Mouse (Mus musculus) T-helper 17 cell (primary cell): ENCODE data around the gene Acadl.

Experiments used
- in situ Hi-C, 2 experiments: fragments of 300-600 bp; cut with MboI, MseI; formaldehyde crosslinking; loops; 1 replicate in 1 of 2; 2 replicates in 1 of 2; pipeline ENCODE4 v1.15.1; 2025; ENCODE audit warnings: high pct_unique_total_duplicates in 2 of 2

Acadl gene

DNA sequence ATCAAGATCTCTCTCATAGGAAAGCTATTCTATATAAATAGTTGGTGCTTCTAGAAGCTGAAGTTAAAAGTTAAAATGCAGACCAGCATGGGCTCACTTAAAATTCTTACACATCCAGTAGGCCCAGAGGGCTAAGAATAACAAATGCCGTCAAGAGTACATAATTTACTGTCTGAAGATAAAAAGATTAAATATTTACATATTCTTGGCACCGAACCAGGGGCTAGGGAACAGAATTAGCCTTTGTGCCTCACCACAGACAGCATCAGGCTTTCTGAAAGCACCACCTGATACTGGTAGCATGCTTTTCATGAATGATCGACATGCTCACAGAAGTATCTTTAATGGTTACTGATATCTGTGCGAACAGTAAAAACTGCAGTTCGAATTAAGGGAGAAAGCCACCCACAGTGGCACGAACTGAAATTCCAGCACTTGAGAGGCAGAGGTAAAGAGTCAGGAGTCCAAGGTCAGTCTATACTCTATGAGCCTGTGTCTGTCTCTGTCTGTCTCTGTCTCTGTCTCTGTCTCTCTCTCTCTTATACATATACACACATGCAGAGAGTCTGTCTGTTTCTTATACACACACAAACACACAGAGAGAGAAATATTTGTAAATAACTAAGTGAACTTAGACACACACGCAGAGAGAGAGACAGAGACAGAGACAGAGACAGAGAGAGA, 23.2 kb downstream of the Acadl start:
- in situ Hi-C loops, result loop anchor here in 1 of 2 experiments (25.0 kb wide), 1 partner anchor 728 kb away; no protein-coding TSS in a partner anchor

DNA sequence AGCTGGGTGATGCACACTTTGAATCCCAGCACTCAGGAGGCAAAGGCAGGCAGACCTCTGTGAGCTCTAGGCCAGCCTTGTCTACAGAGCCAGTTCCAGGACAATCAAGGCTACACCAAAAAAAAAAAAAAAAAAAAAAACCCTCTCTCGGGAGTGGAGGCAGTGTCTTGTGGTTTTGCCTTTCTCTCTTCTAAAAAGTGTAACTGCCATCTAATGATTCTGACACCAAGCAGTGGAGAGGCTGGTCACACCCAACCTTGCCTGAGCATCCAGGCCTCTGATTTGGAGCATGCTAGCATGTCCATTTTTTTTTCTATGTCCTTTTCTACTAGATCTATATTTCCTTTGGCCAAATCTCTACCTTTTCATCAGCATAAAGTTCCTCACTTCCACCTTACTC, 23.9 kb downstream of the Acadl start:
- in situ Hi-C loops, result loop anchor here in 1 of 2 experiments (25.0 kb wide), 1 partner anchor 727 kb away; no protein-coding TSS in a partner anchor

DNA sequence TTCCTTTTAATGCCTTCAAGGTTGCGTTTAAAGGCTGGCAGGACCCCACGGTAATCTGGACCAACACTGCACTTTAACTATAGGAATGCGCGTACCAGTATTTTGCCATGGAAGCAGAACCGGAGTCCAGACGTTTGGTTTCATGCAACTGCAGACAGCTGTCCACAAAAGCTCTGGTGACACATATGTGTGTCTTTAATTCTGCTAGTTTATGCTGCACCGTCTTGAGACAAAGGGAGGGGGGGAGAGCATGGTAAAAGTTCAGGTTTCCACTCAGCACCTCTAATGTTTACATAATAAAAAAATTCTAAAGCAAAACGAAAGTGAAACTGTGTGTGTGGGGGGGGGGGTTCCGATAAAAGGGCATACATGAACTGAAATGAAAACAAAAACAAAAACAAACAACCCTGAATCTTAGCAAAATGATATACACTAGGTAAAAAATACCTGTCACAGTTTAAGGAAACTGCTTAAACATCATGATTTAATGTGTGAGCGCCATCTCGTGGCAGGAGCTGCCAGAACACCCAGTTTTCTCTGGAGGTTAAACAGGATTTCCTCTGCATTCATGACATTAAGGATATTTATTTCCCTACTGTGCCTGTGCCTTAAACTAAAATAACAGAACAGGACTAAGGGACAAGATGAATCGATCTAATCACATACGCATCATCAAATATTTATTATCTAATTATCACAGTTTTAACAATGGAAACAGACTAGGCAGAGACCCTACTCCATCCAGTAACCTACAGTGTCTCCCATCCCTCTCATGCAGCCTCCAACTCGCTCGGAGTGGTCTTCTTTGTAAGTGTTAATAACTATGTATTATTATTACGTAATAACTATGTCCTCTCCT, 24.7 kb downstream of the Acadl start:
- in situ Hi-C loops, result loop anchor here in 1 of 2 experiments (25.0 kb wide), 1 partner anchor 726 kb away; no protein-coding TSS in a partner anchor

DNA sequence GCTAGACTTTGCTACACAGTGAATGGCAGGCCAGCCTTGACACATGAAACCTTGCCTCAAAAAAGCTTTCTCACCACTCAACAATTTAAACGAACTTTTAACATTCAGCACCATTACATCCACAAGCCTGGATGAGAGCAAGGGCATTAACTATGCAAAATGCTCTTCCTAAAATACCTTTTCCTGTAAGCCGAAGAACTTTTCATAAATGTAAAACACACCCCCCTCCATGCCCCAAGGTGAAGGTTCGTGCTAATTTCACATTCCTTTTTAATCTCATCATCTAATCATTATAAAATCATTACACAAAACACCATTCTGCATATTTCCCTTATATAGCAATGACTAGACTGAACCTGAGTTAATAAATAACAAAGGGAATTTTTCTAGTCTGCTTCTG, 25.9 kb downstream of the Acadl start:
- in situ Hi-C loops, result loop anchor here in 1 of 2 experiments (25.0 kb wide), 1 partner anchor 725 kb away; no protein-coding TSS in a partner anchor

DNA sequence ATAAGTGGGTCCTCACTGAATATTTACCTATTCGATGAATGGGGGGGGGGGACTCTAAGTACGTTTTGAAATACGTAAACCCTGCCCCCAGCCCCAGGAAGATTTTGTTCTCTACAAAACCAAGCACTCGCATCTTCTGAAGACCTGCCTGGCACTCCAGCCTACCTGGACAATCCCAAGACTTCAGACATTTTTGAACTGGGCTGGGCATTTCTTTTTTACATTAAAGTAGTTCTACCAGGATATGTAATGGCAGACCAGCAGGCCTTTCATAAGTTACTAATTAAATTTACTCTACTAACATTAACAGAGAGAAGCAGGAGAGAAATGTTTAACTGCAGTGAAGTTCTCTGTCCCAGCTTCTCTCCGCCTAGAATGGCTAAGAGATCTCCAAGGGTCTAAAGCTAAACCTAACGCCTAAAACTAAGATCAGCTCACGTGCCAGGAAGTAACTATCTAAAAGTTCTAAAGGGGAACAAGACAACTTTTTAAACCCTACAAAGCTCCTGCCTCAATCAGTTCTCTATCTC, 30.4 kb downstream of the Acadl start:
- in situ Hi-C loops, result loop anchor here in 1 of 2 experiments (25.0 kb wide), 1 partner anchor 720 kb away; no protein-coding TSS in a partner anchor

DNA sequence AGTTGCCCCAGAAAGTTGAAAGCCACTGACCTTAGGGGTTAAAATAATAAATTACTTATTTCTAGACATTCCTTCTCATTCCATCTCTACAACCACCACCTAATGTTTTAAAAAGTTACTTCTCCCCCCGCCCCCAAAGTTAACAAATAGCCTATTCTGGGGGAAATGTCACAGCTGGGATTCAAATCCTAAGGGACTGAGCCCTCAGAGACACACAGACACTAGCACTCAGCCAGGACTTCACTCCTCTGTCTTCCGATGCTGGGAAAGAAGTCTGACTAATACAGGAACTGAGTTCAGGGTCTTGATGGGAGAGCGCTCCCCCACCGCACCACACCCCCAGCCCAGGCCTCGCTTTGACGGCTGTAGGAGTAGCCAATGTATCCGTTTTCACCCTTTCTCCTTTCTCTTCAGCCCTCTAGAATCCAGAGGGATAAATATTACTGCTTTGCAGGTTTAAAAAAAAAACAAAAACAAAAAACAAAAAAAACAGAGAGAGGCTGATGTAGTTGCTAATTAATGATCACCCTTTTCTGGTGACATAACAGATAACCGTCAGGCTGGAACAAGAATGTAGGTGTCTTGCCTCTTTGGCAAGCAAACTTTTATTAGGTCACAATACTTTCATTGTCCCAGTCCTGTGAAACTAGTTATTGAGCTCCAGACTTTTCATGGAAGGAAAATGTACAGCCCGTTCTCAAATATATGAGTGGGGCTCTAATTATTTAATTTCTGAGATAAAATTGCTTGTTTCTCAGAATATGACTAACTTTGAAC, 31.1 kb downstream of the Acadl start:
- in situ Hi-C loops, result loop anchor here in 1 of 2 experiments (25.0 kb wide), 1 partner anchor 720 kb away; no protein-coding TSS in a partner anchor

DNA sequence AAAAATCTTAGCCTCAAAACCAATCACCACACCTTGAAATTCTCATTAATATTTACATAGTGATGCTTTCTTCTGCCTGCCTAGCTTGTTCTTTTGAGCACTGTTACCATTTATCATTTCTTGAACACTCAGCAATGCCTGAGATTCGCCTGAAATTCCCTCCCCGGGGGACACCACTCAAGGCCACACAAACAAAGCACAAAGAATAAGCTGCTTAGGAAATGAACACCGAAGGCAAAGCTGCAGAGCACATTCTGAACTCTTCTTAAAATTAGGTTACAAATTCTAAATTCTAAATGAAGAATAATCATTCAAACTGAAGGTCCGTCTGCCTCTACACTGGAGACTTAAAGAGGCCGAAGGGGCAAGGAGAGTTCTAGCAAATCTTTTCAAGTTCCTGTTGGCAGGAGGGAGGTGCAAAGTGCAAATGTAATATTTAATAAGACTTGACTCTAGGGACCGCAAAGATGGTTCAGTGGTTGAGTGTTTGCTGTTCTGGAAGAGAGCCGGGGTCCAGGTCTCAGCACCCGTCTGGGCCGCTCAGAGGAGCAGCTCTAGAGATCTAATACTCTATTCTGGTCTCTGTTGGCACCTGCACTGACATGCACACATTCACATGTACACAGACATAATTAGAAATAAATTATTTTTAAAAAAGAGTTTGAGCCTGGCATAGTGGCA, 33.5 kb downstream of the Acadl start:
- in situ Hi-C loops, result loop anchor here (10.0 to 25.0 kb wide), 2 partner anchors 717 to 1225 kb away; no protein-coding TSS in a partner anchor

DNA sequence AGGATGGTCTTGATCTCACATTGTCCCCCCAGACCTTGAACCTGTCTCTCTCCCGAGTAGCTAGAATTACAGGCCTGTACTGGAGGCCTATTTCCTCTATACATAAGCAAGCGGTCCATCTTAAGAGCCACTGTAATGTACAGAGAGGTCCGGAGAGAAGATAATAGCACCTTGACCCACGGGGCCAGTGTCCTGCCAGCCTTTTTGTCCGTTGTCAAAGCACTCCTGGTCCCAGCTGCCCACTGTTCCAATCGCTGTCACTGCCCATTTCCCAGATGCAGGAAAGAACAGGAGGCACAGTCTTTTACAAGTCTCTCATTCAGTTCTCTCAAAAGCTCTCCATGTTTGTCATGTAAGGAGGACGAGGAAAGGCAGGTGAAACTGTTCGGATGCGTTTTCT, 41.1 kb downstream of the Acadl start:
- in situ Hi-C loops, result loop anchor here in 1 of 2 experiments (10.0 kb wide), 1 partner anchor 1233 kb away; no protein-coding TSS in a partner anchor

DNA sequence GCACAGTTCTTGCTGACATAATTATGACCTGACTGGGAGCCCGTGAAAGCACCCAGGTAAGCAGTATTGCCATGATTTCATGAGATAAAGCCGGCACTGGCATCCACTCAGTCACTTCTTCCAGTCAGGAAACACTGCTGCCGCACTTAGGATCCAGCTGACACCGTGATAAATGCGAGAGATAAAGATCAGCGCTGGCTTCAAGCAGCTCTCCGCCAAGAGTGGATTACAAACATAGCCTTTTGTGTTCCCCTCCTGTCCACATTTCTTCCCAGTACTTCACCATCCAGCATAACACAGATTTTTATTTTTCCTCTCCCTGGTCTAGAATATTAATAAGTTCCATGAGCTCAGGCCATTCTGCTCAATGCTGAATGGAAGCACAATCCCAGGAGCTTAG, 42.8 kb downstream of the Acadl start:
- in situ Hi-C loops, result loop anchor here in 1 of 2 experiments (10.0 kb wide), 1 partner anchor 1235 kb away; no protein-coding TSS in a partner anchor

DNA sequence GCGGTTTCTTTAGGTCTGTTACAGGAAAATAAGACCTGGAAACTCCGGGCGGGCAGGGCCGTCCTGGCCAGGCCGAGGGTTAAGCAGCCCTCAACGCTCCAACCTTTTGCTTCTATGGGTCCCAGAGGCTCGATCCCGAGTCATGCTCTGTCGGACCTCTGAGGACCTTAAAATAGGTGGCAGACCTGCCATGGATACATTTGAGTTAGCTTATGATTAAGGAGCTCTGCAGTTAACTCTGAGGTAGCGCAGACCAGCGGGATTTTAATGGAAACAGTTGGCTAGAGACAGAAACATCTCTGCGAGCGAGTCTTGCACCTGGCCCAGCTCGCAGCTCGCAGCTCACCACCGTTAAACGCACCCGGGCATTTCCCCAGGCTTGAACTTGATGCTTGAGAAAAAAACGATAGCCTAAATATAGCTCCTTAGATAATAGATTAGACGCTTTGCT, 45.2 kb downstream of the Acadl start:
- in situ Hi-C loops, result loop anchor here in 1 of 2 experiments (10.0 kb wide), 1 partner anchor 567 kb away; no protein-coding TSS in a partner anchor

DNA sequence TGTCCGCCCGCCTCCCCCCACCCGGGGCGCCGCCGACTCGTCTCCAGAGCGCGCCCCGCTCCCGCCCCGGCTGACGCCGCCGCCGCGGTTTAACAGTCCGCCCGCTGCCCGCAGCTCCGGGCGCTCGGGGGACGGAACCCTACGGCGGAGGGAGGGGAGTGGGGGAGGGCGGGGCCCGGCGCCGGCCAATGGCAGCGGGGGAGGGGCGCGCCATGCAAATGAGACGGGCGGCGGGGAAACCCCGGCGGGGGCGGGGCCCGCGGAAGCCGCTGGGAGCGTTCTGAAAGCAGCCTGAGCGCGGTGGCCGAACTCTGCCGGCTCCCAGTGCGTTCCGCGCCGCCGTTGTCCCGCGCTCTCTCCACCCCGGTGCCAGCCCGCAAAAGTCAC, 45.6 kb downstream of the Acadl start, which contains the start of gene Kansl1l:
Kansl1l (minus strand) TSS at position 110 of the 387 bp plus-strand sequence.
- in situ Hi-C loops, result loop anchor here in 1 of 2 experiments (10.0 kb wide), 1 partner anchor 567 kb away; no protein-coding TSS in a partner anchor

DNA sequence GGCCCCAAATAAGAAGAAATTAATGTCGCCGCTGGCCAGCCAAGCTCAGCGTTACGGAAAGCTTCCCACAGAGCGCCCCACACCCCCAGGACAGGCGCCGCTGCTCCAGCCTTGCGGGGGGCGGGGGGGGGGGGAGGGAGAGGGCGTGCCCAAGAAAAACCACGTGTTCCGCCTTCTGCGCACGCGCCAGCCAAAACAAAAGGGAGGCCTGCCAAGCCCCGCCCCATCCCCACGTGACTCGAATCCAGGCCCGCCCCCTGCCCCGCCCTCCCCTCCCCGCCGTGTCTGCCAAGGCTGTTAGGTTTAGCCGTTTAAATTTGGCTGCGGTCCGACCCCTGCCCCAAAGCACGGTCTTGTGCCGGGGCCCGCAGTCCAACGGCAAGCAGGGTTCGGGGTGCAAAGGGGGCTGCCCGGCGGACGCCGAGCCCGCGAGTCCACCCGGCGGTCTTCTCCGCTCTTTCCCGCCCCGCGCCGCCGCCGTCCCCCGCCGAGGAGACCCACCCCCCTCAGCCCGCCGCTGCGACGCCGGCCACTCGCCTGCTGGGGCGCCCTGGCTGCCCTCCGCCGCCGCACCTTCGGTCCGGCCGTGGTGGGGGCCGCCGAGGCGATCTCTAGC, 46.1 kb downstream of the Acadl start:
- in situ Hi-C loops, result loop anchor here in 1 of 2 experiments (10.0 kb wide), 1 partner anchor 568 kb away; no protein-coding TSS in a partner anchor

DNA sequence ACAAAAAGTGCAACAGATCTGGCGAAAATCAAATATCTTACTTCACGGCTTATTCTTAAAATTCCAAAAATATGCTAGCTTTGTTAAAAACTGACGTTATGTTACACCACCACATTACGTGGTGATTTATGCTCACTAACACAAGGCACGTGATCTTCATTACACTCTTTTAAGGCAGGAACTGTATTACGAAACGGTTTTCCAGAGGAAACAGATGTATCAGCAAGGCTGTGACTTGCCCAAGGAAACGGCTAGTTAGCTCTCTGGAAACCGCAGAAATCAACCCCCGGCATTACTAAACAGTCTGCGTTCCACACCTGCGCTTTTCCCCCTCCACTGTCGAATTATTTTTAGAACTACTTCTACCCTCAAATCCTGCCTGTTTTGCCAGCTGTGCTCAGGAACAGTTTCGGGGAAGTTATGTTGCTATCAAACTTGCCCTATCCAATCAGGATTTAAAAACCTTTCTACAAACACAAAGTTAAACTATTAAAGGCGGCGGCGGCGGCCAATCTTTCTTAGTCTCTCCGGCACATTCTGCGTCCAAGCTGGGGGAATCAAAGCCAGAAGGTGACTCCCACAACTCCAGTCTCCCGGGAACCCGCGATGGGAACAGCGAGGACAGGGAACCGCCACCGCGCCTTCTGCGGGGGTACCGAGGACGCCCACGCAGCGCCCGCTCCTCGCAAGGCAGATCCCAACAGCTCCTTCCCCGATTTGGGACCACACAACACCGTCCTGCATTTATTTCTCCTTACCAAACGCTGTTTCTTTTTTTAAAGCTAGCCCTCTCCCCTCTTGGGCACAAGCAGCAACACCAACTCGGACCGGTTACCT, 46.9 kb downstream of the Acadl start:
- in situ Hi-C loops, result loop anchor here in 1 of 2 experiments (10.0 kb wide), 1 partner anchor 569 kb away; no protein-coding TSS in a partner anchor

DNA sequence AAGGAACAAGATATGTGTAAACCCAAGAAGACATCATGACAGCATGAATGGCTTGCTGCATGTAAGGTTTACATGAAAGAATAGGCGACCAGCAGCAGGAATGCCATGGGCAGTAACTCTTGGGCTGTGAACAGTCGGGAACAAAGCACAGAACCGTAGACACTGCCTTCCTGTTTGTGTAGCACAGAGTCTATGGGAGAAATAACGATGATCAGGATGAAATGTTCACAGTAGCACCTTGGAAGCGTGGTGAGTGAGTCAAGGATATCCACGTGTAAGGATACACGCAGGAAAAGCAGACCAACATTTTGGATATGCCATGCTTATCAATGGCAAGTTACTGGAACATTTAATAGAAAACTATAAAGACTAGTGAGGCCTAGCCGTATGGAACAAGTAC, 48.3 kb downstream of the Acadl start:
- in situ Hi-C loops, result loop anchor here in 1 of 2 experiments (10.0 kb wide), 1 partner anchor 570 kb away; no protein-coding TSS in a partner anchor

DNA sequence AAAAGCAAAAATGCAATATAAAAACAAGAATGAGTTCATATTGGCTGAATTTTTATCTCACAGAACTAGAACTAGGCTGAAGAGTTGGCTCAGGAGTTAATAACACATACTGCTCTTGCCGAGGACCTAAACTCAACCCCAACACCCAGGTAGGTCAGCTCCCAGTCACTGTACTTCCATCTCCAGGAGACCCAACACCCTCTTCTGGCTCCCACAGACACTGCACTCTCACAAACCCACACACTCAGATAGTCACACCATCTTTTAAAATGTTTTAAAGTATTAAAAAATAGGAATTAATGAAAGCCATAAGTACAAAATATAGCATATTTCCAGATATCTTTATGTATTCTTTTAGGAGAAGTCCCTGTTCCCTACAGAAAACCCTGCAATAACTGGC, 49.9 kb downstream of the Acadl start:
- in situ Hi-C loops, result loop anchor here in 1 of 2 experiments (10.0 kb wide), 1 partner anchor 572 kb away; no protein-coding TSS in a partner anchor

DNA sequence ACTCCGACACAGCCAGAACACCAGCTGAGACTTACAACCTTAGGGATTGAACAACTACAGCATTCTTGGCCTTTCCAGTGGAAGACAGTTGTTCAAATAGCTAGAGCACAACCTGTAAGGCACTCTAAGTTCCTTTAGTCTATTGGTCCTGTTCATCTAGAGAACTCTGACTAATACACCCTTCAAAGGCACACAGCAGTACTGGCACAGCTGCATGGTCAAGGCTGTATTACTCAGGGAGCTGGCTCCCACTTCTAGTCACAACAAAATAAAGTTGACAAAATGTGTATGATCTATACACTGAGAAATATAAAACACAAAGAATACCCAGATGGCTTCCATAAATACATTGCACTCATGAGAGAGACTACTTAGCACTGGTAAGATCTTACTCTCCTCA, 56.3 kb downstream of the Acadl start:
- in situ Hi-C loops, result no loop called here

DNA sequence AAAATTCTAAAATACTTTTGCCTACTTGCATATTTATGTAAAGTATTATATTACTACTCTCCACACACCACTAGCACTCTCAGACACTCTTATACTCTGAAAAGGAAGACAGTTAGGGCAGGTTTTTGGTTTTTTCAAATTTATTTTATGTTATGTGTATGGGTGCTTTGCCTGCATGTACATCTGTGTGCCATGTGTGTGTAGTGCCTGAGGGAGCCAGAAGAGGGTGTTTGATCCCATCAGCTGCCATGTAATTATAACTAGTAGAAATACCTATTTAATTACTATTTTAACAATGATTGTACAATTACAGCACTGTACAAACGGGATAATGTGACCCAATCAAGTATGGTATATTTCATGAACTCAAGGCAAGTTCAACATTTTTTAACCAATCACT, 57.7 kb downstream of the Acadl start:
- in situ Hi-C loops, result no loop called here

DNA sequence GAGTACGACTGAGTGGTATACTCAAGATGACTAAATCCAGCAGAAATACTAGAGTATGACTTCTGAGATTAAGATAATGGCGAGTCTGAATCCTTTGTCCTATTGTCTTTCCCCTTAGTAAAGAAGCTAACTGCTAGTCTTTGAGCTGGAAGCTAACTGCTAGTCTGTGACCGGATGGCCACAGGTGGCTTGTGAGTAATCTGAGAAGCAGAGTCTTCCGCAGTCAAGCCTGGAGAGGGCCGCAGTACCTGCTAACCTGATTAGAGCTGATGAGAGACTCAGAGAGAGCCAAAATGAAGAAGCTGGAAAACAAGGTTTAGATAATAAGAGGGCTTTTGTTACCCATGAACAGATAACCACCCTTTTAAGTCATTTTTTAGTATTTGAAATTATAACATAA, 58.4 kb downstream of the Acadl start:
- in situ Hi-C loops, result no loop called here
